18 mouse cellular contexts compared by ENCODE assay signal in the genomic region with DNA sequence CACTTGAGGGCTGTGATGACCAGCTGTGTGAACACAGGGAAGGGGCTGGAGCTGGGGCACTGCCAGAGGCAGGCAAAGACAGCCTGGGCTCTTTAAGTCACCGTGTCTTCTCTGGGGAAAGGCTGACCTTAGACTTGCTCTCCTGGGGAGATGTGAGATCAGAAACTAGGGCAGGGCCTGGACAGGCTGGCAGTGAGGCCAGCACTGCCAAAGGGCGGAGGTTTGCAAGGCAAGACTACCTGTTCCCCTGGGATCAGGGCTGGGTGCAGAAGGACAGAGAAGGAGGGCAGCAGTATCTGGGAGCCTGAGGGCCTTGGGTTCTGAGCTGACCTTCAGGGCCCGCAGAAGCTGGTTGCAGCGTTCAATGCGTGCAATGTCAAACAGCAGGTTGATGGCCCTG.
"Had no signal": no experiment of that assay in that cellular context is flagged by ENCODE, and none has a peak within 500 bp of the region (broad histone marks: within the 10 kb centered on the region; RNA-seq: fewer than 3 reads in every experiment).

No protein-coding gene starts in this region.

- H3K4me1 ChIP-seq: midbrain, embryonic 10.5 days; midbrain, embryonic 12.5 days; neural tube, embryonic 13.5 days; neural tube, embryonic 15.5 days had no signal

- H3K4me2 ChIP-seq: lung, embryonic 14.5 days; midbrain, embryonic 12.5 days; neural tube, embryonic 13.5 days; neural tube, embryonic 15.5 days had no signal

- DNase-seq: lung, adult 18-20 months; lung, embryonic 14.5 days; lung, postnatal 10 days; midbrain, embryonic 14.5 days; retina, postnatal 1 day; right cerebral cortex, adult 18-20 months; right cerebral cortex, postnatal 25 days; right cerebral cortex, postnatal 4 days; spleen, adult 18-20 months; thymus, adult 2 months; thymus, postnatal 25 days; thymus, postnatal 4 days had no signal

- H3K4me3 ChIP-seq: midbrain, embryonic 10.5 days; midbrain, embryonic 12.5 days; myocyte; neural tube, embryonic 13.5 days; neural tube, embryonic 15.5 days had no signal

- H3K9me3 ChIP-seq: midbrain, embryonic 10.5 days; midbrain, embryonic 12.5 days; neural tube, embryonic 13.5 days; neural tube, embryonic 15.5 days had no signal

- H3K9ac ChIP-seq: lung, embryonic 14.5 days; midbrain, embryonic 12.5 days; neural tube, embryonic 13.5 days; neural tube, embryonic 15.5 days had no signal

- H3K27me3 ChIP-seq: midbrain, embryonic 12.5 days; neural tube, embryonic 13.5 days; neural tube, embryonic 15.5 days had no signal

- ATAC-seq: midbrain, embryonic 16.5 days had no signal

- H3K27ac ChIP-seq: midbrain, embryonic 10.5 days; midbrain, embryonic 12.5 days; neural tube, embryonic 13.5 days; neural tube, embryonic 15.5 days had no signal
